Mouse (Mus musculus): ENCODE measurements around the gene Cdca4. TPM values are rescaled to one million over a fixed set of nuclear protein-coding genes. Genes with fewer than 3 reads are reported as not detected.

Gene Cdca4
- polyA plus RNA-seq, 1 experiment: 124 TPM

DNA sequence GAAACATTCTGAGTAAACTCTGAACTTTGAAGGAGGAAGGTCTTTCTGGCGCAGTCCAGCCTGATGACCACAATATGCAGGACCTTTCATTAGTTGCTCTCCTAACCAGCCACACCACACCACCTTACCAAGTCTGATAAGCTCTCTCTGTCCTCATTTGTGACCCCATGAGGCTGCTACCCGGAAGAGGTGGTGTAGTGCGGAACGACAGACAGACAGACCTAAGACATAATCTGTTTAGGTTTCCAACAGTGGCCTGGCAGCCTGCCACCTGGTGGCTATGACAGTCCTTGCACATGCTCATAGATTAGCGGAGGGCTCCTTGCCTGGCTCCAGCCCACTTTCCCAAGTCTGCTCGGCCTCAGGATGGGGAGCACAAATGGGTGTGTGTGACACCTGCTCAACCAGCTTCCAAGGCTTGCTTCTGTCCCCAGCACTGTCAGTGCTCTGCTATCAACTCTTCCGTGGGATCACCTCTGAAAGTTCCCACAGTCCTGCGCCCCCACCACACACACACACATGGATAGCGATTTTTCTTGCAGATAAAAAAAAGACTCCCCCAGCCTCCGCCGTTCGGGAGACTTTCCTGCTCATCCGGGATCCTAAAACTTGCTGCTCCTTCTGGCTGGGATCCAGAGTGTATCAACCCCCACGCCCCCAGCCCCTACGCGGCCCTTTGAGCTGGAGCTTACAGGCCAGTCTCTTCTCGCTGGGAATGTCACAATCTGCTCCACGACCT lies 44.4 kb upstream of the Cdca4 start:
- Histone ChIP-seq H3K27ac (ENCODE audit: control insufficient read depth, insufficient read depth, low read length) (no peak overlapping the region), H3K4me1 (replicated peaks; ENCODE audit: control insufficient read depth, insufficient read depth, low read length) (peaks cover 64% of the 10 kb centered on the region), H3K36me3 (ENCODE audit: control insufficient read depth, insufficient read depth, low read length) (no peaks in the 10 kb centered on the region), H3K27me3 (ENCODE audit: control insufficient read depth, insufficient read depth, low read length) (peaks cover 12% of the 10 kb centered on the region; the same call in 1 of the 2 replicates), H3K4me3 (ENCODE audit: control insufficient read depth, insufficient read depth, low read length) (no peak overlapping the region)
- peak; percentile 85; the same call in 1 of the 2 replicates for TF ChIP-seq CTCF (IDR thresholded peaks at IDR 0.05; ENCODE audit: borderline replicate concordance, control insufficient read depth, extremely low read depth, insufficient read depth, low read length, poor library complexity)
- no peak for TF ChIP-seq POLR2A (IDR thresholded peaks at IDR 0.05; ENCODE audit: control insufficient read depth, extremely low read depth, insufficient read depth, low read length, poor library complexity)
- 35% methylated on average over 18 of the region's 18 CpGs for WGBS
- peak; percentile 81 for DNase-seq

GRCm38 (mm10) chr12:112872991-112873390 lies 43.8 kb upstream of the Cdca4 start:
- Histone ChIP-seq H3K27me3 (ENCODE audit: control insufficient read depth, insufficient read depth, low read length) (peaks cover 12% of the 10 kb centered on the region; the same call in 1 of the 2 replicates), H3K36me3 (ENCODE audit: control insufficient read depth, insufficient read depth, low read length) (no peaks in the 10 kb centered on the region), H3K27ac (ENCODE audit: control insufficient read depth, insufficient read depth, low read length) (no peak overlapping the region), H3K4me1 (replicated peaks; ENCODE audit: control insufficient read depth, insufficient read depth, low read length) (peaks cover 64% of the 10 kb centered on the region), H3K4me3 (ENCODE audit: control insufficient read depth, insufficient read depth, low read length) (no peak overlapping the region)
- TF ChIP-seq POLR2A (IDR thresholded peaks at IDR 0.05; ENCODE audit: control insufficient read depth, extremely low read depth, insufficient read depth, low read length, poor library complexity) (no peak), CTCF (IDR thresholded peaks at IDR 0.05; ENCODE audit: borderline replicate concordance, control insufficient read depth, extremely low read depth, insufficient read depth, low read length, poor library complexity) (no peak)
- WGBS: 84% methylated on average over 10 of the region's 10 CpGs
- DNase-seq: no peak

- Histone ChIP-seq H3K27ac (ENCODE audit: control insufficient read depth, insufficient read depth, low read length) (peak overlapping the region; percentile 65), H3K36me3 (ENCODE audit: control insufficient read depth, insufficient read depth, low read length) (no peaks in the 10 kb centered on the region), H3K4me1 (replicated peaks; ENCODE audit: control insufficient read depth, insufficient read depth, low read length) (peaks cover 60% of the 10 kb centered on the region), H3K4me3 (ENCODE audit: control insufficient read depth, insufficient read depth, low read length) (no peak overlapping the region), H3K27me3 (ENCODE audit: control insufficient read depth, insufficient read depth, low read length) (0 out of 2 replicates have a peak, but pooled peaks cover 2% of the 10 kb centered on the region)
- DNase-seq: no peak
- TF ChIP-seq CTCF (IDR thresholded peaks at IDR 0.05; ENCODE audit: borderline replicate concordance, control insufficient read depth, extremely low read depth, insufficient read depth, low read length, poor library complexity): no peak
- no peak for TF ChIP-seq POLR2A (IDR thresholded peaks at IDR 0.05; ENCODE audit: control insufficient read depth, extremely low read depth, insufficient read depth, low read length, poor library complexity)
- 67% methylated on average over 2 of the region's 2 CpGs for WGBS
These were observed 42.0 kb upstream of the Cdca4 start for GRCm38 (mm10) chr12:112871272-112871671.

DNA sequence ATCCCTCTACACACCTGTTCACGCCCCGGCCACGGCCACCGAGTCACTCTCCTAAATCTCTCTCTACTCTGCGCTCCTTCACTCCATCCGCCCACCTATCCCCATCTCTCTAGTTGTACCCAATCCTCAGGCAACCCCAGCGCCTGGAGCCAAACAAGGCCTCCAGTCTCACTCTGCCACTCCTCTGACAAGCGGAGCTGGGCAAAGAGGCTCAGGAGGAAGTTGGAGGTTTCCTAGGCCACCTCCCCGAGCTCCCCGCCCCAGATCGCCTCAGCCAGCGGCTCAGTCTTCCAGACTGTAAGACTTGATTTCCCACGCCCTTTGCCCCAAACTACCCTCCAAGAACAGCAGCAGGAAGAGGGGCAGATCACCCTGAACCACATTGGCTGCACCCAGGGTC lies 41.6 kb upstream of the Cdca4 start:
- peaks cover 55% of the 10 kb centered on the region for H3K4me1 ChIP-seq (replicated peaks; ENCODE audit: control insufficient read depth, insufficient read depth, low read length)
- 0 out of 2 replicates have a peak overlapping the region, but pooled peaks have one; percentile 2 for H3K4me3 ChIP-seq (ENCODE audit: control insufficient read depth, insufficient read depth, low read length)
- no peak for DNase-seq
- no peaks in the 10 kb centered on the region for H3K36me3 ChIP-seq (ENCODE audit: control insufficient read depth, insufficient read depth, low read length)
- peak overlapping the region; percentile 65 for H3K27ac ChIP-seq (ENCODE audit: control insufficient read depth, insufficient read depth, low read length)
- H3K27me3 ChIP-seq (ENCODE audit: control insufficient read depth, insufficient read depth, low read length): no peaks in the 10 kb centered on the region
- WGBS: 12% methylated on average over 13 of the region's 13 CpGs
- TF ChIP-seq CTCF (IDR thresholded peaks at IDR 0.05; ENCODE audit: borderline replicate concordance, control insufficient read depth, extremely low read depth, insufficient read depth, low read length, poor library complexity): no peak
- TF ChIP-seq POLR2A (IDR thresholded peaks at IDR 0.05; ENCODE audit: control insufficient read depth, extremely low read depth, insufficient read depth, low read length, poor library complexity): peak; percentile 36; the same call in 1 of the 2 replicates

DNA sequence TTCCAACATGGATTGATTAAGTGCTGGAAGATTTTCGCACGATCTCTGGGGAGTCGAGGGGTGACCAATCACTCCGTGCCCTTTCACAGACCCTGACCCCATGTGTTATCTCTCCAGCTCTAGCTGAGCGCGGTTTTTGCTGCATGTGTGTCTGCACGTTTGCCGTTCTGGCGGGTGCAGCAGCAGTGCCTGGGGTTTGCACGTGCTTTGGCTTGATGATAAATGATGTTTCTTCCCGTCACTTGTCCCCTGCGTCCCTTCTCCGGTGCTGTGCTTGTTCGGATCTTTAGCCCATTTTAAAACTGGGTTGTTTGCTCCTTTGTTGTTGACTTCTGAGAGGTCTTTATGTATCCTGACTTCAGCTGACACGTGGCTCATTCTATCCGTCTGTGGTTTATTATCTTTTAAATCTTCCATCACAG lies 40.6 kb upstream of the Cdca4 start:
- DNase-seq: peak; percentile 64
- Histone ChIP-seq H3K4me1 (replicated peaks; ENCODE audit: control insufficient read depth, insufficient read depth, low read length) (peaks cover 62% of the 10 kb centered on the region), H3K4me3 (ENCODE audit: control insufficient read depth, insufficient read depth, low read length) (no peak overlapping the region), H3K27me3 (ENCODE audit: control insufficient read depth, insufficient read depth, low read length) (no peaks in the 10 kb centered on the region), H3K36me3 (ENCODE audit: control insufficient read depth, insufficient read depth, low read length) (no peaks in the 10 kb centered on the region), H3K27ac (ENCODE audit: control insufficient read depth, insufficient read depth, low read length) (peak overlapping the region; percentile 57)
- 5% methylated on average over 16 of the region's 16 CpGs for WGBS
- TF ChIP-seq CTCF (IDR thresholded peaks at IDR 0.05; ENCODE audit: borderline replicate concordance, control insufficient read depth, extremely low read depth, insufficient read depth, low read length, poor library complexity): no peak
- no peak for TF ChIP-seq POLR2A (IDR thresholded peaks at IDR 0.05; ENCODE audit: control insufficient read depth, extremely low read depth, insufficient read depth, low read length, poor library complexity)

DNA sequence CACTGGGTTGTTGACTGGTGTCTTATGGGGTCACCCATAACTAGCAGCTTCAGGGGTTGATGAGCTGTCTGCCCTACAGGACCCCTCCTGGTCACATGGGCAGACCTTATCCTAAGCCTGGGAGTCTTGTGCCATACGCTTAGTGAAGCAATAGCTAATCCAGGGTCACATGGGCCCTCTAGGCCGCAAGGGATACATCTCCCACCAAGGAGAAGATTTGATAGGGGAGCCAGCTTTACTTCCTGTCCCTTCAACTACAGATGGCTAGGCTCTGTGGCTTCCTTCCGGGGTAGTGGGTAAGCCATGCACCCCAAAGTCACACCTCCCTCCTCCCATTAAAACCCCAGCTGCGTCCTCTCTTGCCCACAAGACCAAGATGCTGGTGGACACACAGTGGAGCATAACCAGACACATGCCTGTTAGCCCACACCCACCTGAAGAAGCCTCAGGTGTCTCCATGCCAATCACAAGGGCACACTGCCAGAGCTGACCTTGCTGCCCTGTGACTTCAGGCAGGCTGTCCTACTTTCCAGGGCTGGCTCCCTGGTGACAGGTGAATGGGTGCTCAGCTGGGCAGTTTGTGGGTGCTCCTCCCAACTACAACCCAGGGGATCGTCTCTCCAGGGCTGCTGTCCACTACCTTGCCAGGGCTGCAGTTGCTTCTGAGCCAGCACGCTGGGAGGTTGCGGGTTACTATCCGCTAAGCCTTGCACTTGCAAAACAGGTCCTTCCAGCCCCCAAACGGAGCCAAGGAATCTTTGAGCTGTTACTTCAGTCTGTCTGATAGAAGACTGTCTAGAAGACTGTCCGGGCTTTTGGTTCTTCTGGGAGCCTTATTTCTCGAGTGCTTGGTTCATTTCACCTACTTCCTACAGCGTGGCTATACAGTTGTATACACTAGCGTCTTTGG lies 39.2 kb upstream of the Cdca4 start, which contains the start of gene Gpr132:
TSS of gene Gpr132 (minus strand) at position 51 of the 910 bp plus-strand sequence.
- peak; percentile 61 for DNase-seq
- H3K36me3 ChIP-seq (ENCODE audit: control insufficient read depth, insufficient read depth, low read length): no peaks in the 10 kb centered on the region
- H3K27ac ChIP-seq (ENCODE audit: control insufficient read depth, insufficient read depth, low read length): peak within 1 kb of the TSS; percentile 76
- H3K4me3 ChIP-seq (ENCODE audit: control insufficient read depth, insufficient read depth, low read length): no peak within 1 kb of the TSS
- peaks cover 61% of the 10 kb centered on the region for H3K4me1 ChIP-seq (replicated peaks; ENCODE audit: control insufficient read depth, insufficient read depth, low read length)
- TF ChIP-seq POLR2A (IDR thresholded peaks at IDR 0.05; ENCODE audit: control insufficient read depth, extremely low read depth, insufficient read depth, low read length, poor library complexity) (0 out of 2 replicates have a peak, but pooled peaks have one; percentile 10), CTCF (IDR thresholded peaks at IDR 0.05; ENCODE audit: borderline replicate concordance, control insufficient read depth, extremely low read depth, insufficient read depth, low read length, poor library complexity) (no peak)
- no peaks in the 10 kb centered on the region for H3K27me3 ChIP-seq (ENCODE audit: control insufficient read depth, insufficient read depth, low read length)
- WGBS: 33% methylated on average over 13 of the region's 13 CpGs

All from thymus, adult 2 months (tissue).